Mouse (Mus musculus) fat pad, adult 2 months (tissue): Measurements from ENCODE around the gene Spata19.

Experiments
- DNase-seq: peaks from one replicate; pipeline ENCODE4 v3.0.0-alpha.2; 2011; ENCODE audit warnings: low read depth, low spot score; ENCODE audit errors: extremely low read depth

Spata19 gene

DNA sequence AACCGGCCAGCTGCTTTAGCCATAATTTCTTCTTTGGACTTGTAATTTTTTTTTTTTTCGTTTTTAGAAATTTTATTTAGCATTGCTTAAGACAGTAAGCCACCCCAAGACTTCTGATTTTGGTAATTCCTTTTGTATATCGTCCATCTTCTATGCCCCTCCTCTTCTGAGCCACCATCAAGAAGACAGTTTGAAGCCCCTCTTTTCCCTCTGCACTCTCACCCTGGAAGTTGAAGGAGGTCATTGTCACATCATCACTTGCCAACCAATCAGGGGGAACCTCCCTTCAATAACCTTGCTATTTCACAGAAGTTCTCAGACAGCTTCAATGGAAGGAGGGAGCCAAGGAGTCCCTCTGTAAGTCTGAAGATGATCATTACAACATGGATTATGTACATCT is at the start of gene Spata19:
Gene Spata19, plus strand, starts transcription at position 301 of the 400 bp plus-strand sequence.
- DNase-seq: no peak

DNA sequence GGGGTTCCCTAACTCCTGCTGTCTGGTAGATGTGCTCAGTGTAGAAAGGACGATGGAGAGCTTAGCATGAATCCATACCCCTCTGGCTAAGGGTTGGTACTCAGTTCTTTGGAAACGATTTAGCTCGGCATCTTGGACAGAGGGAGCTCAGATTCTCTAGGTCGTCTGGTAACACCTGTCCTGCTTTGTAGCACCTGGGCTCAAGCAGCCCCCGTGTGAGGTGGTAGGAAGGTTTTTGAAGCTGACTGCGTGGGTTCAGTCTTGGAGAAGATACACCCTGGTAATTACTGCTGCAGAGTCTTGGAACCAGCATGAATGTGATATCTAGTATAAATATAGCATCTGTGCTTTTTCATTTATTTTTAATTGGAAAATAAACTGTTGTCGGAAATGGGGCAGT is 43.5 kb upstream of the Spata19 start:
- DNase-seq: no peak

DNA sequence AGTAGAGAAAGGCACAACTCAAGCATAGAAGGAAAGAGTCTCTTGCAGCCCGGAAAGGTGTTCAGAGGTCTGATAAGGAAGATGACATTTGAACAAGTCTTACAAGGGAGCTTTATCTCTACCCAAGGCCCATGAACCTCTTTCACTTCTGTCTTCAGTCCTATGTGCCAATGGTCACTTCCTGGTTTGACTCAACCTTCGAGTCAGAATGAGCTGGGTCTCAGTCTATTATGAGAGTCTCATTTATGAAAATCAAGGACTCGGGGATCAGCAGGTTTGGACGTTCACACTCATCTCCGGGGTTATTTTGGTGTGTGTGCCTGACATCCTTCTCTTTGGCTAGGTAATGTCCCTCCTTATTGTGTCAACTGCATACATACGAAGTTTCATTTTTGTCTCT is 38.7 kb upstream of the Spata19 start:
- no peak for DNase-seq

DNA sequence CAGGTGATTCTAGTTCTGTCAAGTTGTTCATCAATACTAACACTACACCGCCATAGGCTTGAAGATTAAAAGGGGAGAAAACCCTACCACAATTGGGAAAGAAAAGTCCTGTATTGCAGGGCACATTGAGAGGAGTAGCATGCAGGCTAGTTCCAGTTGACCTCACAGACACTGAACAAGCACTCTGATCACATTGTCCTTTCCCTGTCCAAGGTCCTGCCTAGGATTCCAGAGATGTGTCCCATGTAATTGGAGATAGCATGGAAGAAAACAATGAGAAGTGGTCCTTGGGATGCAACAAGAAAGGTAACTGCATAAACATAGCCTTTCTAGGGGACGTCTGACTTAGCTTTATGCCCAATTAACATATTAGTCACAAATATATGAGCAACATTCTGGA is 29.4 kb upstream of the Spata19 start:
- DNase-seq: no peak

DNA sequence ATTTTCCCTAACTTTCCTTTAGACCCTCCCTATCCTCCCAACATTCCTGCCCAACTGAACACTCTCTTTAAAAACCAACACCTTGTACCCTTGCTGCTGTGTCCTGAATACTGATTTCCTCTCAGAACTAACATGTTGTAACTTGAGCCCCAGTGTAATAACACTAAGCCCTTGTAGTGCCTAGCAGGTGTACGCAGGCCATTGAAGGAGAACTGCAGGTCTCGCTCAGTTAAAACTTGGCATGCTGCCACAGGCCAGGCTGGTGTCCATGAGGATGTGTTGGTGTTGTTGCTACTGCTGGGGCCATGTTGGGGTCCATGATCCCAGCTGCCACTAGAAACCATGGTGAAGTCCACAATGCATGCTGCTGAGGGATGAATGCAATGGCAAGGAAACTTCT is 27.5 kb upstream of the Spata19 start:
- DNase-seq: no peak

DNA sequence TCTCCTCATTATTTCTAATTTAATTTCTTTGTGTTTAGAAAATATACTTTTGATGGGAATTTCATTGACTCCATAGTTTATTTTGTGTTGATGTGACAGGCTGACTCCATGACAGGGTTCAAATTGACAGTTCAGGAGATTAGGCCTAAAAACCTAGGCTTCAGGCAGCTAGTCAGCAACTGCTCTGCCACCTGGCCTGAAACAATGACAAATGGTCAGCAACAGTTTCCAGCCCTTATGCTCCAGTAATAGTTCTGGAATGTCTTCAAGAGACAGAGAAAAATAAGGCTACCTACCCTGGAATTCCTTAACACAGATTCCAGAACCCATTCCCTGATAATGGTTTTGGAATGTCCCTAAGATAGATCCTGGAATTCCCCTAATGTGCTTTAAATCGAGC is 20.9 kb upstream of the Spata19 start:
- no peak for DNase-seq

DNA sequence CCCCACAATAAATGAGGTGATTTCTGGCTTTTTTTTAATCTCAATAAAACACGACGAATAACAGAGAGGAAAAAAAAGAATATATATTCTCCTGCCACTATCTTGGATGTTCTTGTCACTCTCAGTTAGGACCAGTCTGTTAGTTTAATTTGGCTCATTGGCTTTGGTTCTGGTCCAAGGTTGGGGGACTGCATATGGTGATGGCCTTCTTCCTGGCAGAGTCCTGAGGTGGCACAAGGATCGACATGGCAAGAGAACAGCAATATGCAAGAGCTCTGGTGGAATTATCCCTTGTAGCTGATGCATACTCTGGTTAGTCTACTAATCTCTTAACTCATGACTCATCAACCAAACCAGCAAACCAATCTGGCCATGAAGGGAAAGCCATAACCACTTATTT is 9.6 kb upstream of the Spata19 start:
- no peak for DNase-seq

DNA sequence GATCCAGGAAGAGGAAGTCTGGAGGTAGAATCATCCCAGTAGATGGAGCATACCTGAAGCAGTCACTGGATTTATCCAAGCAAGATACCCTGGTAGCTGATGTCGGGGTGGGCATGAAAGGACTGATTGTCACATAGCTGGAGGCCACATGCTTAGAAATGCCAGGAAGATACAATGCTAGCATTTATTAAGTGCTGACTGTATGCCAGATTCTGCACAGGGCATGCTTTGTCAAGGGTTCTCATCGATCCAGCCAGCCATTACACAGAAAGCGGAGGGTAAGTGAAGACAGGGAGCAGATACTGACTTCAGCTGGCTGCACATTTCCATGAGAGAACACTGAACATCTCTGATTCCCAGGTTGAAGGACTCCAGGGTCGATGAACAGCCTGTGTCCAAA is 4.6 kb downstream of the Spata19 start:
- no peak for DNase-seq

DNA sequence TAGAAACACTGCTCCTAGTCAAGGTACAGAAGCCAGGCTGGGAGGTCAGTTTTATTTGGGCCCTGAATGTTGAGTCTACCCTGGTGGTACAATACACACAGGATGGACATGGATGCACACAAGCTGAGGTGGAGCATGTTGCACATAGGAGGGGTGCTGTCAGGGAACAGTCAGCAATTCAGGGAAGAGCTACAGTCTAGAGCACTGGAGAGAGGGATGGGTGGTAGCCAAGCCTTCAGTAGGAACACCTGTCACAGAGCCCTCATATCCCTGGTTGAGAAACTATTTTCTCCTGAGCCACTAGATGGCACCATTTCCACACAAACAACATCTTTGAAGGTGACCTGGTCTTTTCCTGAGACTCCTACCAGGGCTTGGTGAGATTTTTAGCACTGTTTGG is 13.1 kb downstream of the Spata19 start:
- no peak for DNase-seq

DNA sequence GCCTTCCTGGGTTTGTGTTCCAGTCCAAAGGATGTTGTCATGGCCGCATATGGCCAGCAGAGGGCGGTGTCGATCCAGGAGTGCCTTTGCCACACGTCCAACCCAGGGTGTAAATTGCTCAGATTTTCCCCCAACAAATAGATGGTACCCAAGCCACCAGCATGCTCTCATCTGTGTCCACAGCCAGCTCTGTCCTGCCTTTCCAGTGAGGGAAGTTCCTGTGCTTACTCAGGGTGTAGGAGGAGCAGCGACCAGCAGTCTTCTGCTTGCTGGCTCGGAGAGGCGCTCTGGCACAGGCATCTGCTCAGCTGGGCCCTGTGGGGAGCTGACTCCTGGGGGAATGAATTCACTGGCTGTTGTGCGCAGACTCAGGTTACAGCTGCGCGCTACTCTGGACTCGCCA is 17.5 kb downstream of the Spata19 start:
- DNase-seq: no peak

DNA sequence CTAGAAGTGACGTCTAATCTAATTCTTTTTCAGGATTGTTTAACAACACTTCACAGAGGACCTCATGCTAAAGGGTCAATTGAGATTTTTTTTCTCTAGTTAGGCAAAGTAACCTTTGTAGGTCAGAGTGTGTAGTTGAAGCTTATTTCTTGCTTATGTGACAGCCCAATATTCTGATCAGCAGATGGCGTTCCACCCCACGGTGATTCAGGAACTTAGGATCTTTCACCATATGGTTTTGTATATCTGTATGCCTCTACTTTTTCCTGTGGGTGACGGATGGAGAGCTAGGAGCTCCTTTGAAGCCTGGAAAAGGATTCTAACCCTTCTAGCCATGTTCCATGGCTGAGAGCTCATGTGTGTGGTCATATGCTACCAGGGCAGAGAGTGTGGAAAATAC is 27.9 kb downstream of the Spata19 start:
- no peak for DNase-seq

DNA sequence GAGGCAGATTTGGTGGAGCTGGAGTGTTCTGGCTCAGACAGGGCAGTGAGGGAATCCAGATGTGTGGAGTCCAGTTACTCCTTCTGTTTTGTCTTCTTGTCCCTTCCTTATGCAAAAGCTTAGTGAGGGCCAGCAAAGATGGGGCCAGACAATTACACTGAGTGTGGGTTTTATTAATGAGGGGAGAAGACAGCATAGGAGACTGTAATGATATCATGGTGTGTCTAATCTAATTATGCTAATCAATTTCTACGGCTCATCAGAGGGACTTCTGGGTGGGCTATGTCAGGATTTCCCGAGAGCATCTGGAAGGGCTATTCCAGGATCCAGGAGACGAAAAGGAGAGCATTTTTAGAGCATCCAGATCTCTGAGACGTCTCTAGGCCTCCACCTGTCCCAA is 32.0 kb downstream of the Spata19 start:
- no peak for DNase-seq

DNA sequence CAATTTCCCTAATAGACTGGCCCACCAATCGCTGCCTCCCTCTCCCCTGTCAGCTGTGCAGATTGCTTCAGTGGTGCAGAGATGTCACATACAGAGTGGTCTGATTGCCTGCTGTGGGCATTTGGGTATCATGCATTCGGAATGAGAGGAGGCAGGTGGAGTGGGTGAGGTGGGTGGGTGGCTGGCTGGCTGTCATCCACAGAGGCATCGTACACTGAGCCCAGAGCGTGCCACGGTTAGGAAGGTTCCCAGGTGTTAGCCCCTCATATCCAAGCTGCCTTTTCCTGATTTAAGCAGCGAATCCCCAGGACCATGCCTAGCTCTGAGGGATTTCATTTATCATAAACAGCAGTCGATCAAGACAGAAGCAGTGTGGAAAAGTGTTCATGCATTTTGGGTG is 36.7 kb downstream of the Spata19 start:
- DNase-seq: no peak

DNA sequence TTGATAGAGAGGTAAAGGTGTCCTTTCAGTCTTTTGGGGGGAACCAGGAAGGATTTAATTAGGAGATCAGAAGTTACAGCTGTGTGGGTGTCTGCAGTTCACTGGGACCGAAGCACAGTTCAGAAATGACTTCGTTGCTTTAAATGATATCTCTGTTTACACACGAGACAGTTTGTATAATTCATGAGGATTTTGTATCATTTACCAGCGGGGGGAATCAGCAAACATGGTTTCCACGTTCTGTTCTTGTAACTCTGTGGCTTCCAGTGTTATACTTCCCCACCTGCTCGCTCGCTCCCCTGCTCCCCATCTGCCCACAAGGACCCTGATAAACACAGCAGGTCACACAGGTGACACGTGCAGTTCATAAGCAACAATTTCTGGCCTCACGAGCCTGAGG is 39.3 kb downstream of the Spata19 start:
- no peak for DNase-seq

DNA sequence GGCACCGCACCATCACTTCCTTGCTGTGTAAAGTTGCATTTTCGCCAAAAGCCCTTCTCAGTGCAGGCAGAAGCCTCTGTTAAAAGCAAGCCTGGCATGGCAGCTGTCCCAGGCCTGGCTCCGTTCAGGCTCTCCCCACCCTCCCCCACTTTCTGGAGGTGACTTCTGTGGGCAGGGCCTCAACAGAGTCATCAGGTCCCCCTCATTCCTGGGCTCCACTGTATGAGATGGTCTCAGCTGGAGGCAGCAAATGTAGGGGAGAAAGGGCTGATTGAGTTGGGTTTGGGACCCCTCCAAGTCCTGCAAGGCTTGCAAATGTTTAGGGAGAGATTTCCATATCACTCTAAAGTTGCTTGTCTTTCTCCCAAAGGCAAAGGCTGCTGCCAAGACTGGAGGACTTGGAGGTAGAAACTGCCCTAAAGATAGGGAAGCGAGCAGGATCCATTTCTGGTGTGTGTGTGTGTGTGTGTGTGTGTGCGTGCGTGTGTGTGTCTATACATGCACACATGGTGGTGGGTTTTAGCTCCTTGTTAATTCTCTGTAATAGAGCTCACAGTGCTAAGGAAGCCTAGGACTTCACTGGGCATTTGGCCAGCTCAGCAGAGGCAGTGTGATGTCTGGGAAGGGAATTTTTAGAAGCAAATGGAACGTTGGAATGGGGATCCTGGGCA is 40.9 kb downstream of the Spata19 start:
- no peak for DNase-seq

DNA sequence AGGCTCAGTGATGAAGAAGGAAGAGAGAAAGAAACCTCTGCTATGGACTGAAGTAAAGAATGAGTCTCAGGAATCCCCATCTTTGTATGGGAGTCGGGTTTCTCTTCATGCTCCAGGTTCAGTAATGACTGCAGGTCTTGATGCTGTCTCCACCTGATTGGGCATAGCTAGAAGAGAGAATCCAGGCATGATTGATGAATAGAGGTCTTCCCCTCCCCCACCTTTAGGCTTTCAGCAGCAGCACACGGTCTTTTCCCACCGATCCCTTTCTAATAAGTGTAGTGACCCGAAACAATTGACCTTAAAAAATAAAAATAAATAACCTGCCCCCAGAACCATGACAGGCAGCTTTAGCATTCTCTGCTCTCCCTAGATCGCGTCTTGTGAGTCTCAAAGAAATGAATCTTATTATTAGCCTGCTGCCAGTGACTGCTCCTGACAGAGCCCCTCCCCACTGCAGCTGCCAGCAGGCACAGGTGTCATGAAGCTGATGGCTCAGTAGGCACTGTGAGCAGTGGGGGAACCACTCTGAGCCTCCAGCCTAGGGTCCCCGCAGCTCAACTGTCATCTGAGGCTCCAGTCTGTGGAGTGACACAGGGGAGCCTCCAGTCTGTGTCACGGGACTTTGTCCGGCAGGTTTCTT is 53.3 kb downstream of the Spata19 start:
- DNase-seq: no peak
